Comparison of ENCODE assay signal across 27 mouse cellular contexts in the genomic region with DNA sequence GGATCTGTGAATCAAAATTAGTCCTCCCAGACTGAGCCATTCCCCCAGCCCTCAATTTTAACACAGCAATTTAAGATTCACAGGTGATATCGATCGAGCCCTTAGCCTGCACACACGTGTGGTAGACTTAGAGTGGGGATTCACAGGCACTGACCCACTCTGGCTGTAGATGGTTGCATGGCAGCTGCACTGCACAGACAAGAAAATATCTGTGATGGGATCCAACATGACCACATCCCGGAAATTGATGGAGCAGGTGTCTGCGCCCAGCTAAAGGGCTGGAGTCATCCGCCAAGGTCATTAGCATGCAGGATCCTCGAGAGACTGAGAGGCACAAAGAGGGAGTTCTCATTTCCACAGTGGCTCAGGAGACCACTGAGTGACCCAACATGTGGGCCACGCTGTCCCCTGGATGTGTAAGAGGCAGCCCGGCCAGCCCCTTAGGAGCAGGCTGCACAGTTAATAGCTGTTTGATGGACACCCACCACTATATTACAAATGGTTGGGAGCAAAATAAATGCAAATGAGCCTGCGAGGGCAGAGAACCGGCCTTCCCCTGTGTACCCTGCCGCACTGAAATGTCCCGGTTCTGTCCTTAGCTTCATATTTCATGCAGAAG.
A peak's percentile ranks its signal among the peaks of the same experiment; 100 is the strongest.
DNase-seq lines count a peak whose midpoint lies in the region; ATAC-seq lines count a peak whose summit lies in the region.
"Had no signal": no experiment of that assay in that cellular context is flagged by ENCODE, and none has a peak within 500 bp of the region (broad histone marks: within the 10 kb centered on the region; RNA-seq: fewer than 3 reads in every experiment).

No protein-coding gene starts in this region.

- H3K4me1 ChIP-seq in neural tube, embryonic 11.5 days (ENCODE audit: control insufficient read depth, insufficient read depth, low read length), result 0 out of 2 replicates have a peak, but pooled peaks cover 2% of the 10 kb centered on the region
- peaks cover 9% of the 10 kb centered on the region for H3K4me1 ChIP-seq in hindbrain, embryonic 15.5 days (replicated peaks)
- peaks cover 7% of the 10 kb centered on the region for H3K4me1 ChIP-seq in neural tube, embryonic 12.5 days
- H3K4me1 ChIP-seq: embryonic facial prominence, embryonic 13.5 days; heart, embryonic 15.5 days; intestine, embryonic 15.5 days; limb, embryonic 13.5 days; liver, embryonic 12.5 days had no signal

- WGBS in neural tube, embryonic 11.5 days, result 70% methylated on average over 13 of the region's 13 CpGs
- WGBS in hindbrain, embryonic 15.5 days, result 52% methylated on average over 13 of the region's 13 CpGs
- 70% methylated on average over 13 of the region's 13 CpGs for WGBS in neural tube, embryonic 12.5 days

- H3K4me3 ChIP-seq in neural tube, embryonic 11.5 days (ENCODE audit: low read depth, low read length), result no peak overlapping the region
- H3K4me3 ChIP-seq in hindbrain, embryonic 15.5 days, result no peak overlapping the region
- H3K4me3 ChIP-seq in neural tube, embryonic 12.5 days, result no peak overlapping the region
- H3K4me3 ChIP-seq: embryonic facial prominence, embryonic 13.5 days; erythroblast, embryonic 14.5 days; heart, embryonic 15.5 days; intestine, embryonic 15.5 days; limb, embryonic 13.5 days; liver, embryonic 12.5 days had no signal

- H3K27me3 ChIP-seq in neural tube, embryonic 11.5 days (ENCODE audit: control insufficient read depth, insufficient read depth, low read length), result no peaks in the 10 kb centered on the region
- no peaks in the 10 kb centered on the region for H3K27me3 ChIP-seq in hindbrain, embryonic 15.5 days
- no peaks in the 10 kb centered on the region for H3K27me3 ChIP-seq in neural tube, embryonic 12.5 days (replicated peaks)
- H3K27me3 ChIP-seq: CH12.LX; embryonic facial prominence, embryonic 13.5 days; heart, embryonic 15.5 days; intestine, embryonic 15.5 days; limb, embryonic 13.5 days; liver, embryonic 12.5 days; Patski had no signal

- DNase-seq in neural tube, embryonic 11.5 days (ENCODE audit: low spot score), result peak; percentile 44
- no peak for DNase-seq in neural tube, embryonic 10.5 days (ENCODE audit: extremely low spot score, low spot score)
- no peak for DNase-seq in thymus, postnatal 10 days (ENCODE audit: low spot score in 2 of 2)
- DNase-seq in kidney, postnatal 14 days, result no peak
- no peak for DNase-seq in frontal cortex, postnatal 36 days (ENCODE audit: low spot score in 2 of 2)
- DNase-seq: B cell, adult 2 months; cerebellum, adult 11-12 months; cerebellum, postnatal 14 days; heart, postnatal 4 days; kidney, adult 8-10 months; kidney, postnatal 36 days; lung, adult 18-20 months; lung, postnatal 10 days; thymus, adult 2 months had no signal

- no peaks in the 10 kb centered on the region for H3K9me3 ChIP-seq in neural tube, embryonic 11.5 days (ENCODE audit: control insufficient read depth, low read length)
- H3K9me3 ChIP-seq in hindbrain, embryonic 15.5 days, result no peaks in the 10 kb centered on the region
- H3K9me3 ChIP-seq in neural tube, embryonic 12.5 days, result no peaks in the 10 kb centered on the region
- H3K9me3 ChIP-seq: embryonic facial prominence, embryonic 13.5 days; heart, embryonic 15.5 days; intestine, embryonic 15.5 days; liver, embryonic 12.5 days had no signal

- peak; percentile 43 for ATAC-seq in neural tube, embryonic 11.5 days (ENCODE audit: insufficient read depth, low FRiP score, low TSS enrichment)
- ATAC-seq in hindbrain, embryonic 15.5 days (ENCODE audit: low FRiP score, low read depth), result no peak; the same call in 1 of the 2 replicates
- peak; percentile 55 for ATAC-seq in neural tube, embryonic 12.5 days (ENCODE audit: low FRiP score, low read depth)
- ATAC-seq: forebrain, embryonic 14.5 days; intestine, embryonic 15.5 days; liver, embryonic 12.5 days; Patski had no signal

- no peak overlapping the region for H3K9ac ChIP-seq in neural tube, embryonic 11.5 days (ENCODE audit: low read length)
- no peak overlapping the region for H3K9ac ChIP-seq in hindbrain, embryonic 15.5 days
- no peak overlapping the region for H3K9ac ChIP-seq in neural tube, embryonic 12.5 days
- H3K9ac ChIP-seq: embryonic facial prominence, embryonic 13.5 days; heart, embryonic 15.5 days; intestine, embryonic 15.5 days; limb, embryonic 13.5 days; liver, embryonic 12.5 days had no signal

- H3K27ac ChIP-seq in neural tube, embryonic 11.5 days (ENCODE audit: low read depth, low read length), result no peak overlapping the region
- 0 out of 2 replicates have a peak overlapping the region, but pooled peaks have one; percentile 17 for H3K27ac ChIP-seq in hindbrain, embryonic 15.5 days (replicated peaks)
- H3K27ac ChIP-seq in neural tube, embryonic 12.5 days, result no peak overlapping the region
- H3K27ac ChIP-seq: embryonic facial prominence, embryonic 13.5 days; heart, embryonic 15.5 days; intestine, embryonic 15.5 days; limb, embryonic 13.5 days; liver, embryonic 12.5 days; stomach, postnatal 0 days had no signal

- H3K36me3 ChIP-seq in neural tube, embryonic 11.5 days (ENCODE audit: control insufficient read depth, insufficient read depth, low read length), result no peaks in the 10 kb centered on the region; the same call in 1 of the 2 replicates
- no peaks in the 10 kb centered on the region for H3K36me3 ChIP-seq in hindbrain, embryonic 15.5 days
- H3K36me3 ChIP-seq in neural tube, embryonic 12.5 days, result 0 out of 2 replicates have a peak, but pooled peaks cover 4% of the 10 kb centered on the region
- H3K36me3 ChIP-seq: G1E; heart, embryonic 15.5 days; intestine, embryonic 15.5 days; liver, embryonic 12.5 days had no signal

- H3K4me2 ChIP-seq in neural tube, embryonic 11.5 days (ENCODE audit: low read depth), result no peak overlapping the region
- H3K4me2 ChIP-seq in hindbrain, embryonic 15.5 days, result 0 out of 2 replicates have a peak overlapping the region, but pooled peaks have one; percentile 4
- no peak overlapping the region for H3K4me2 ChIP-seq in neural tube, embryonic 12.5 days (replicated peaks)
- H3K4me2 ChIP-seq: embryonic facial prominence, embryonic 13.5 days; heart, embryonic 15.5 days; intestine, embryonic 15.5 days; limb, embryonic 13.5 days; liver, embryonic 12.5 days had no signal
